Mouse (Mus musculus) heart, postnatal 0 days (tissue): ENCODE measurements around the gene Nphs1. TPM values are rescaled to one million over a fixed set of nuclear protein-coding genes. Genes with fewer than 3 reads are reported as not detected.

Source experiments
- ATAC-seq: fragments of 200-750 bp; cut with Nextera tagmentation; 2 replicates; pipeline ENCODE4 v1.8.0; 2017; ENCODE audit warnings: low read depth, moderate number of reproducible peaks, moderate library complexity; ENCODE audit not compliant: insufficient read depth
- DNase-seq: peaks from one replicate; pipeline ENCODE4 v3.0.0-alpha.2; 2016; ENCODE audit warnings: low spot score
- H3K27ac ChIP-seq: fragments of 300-500 bp; sonication (generic); 2 replicates; pipeline ENCODE4 v1.5.1; 2014; ENCODE audit warnings: low read depth, mild to moderate bottlenecking
- H3K27me3 ChIP-seq: fragments of 300-500 bp; sonication (generic); 2 replicates; pipeline ENCODE4 v1.6.1; 2014; ENCODE audit warnings: low read length, mixed read lengths; ENCODE audit not compliant: control insufficient read depth, insufficient read depth
- H3K36me3 ChIP-seq: fragments of 300-500 bp; sonication (generic); replicated peaks from 2 replicates; pipeline ENCODE4 v1.6.1; 2014; ENCODE audit warnings: low read length, mixed read lengths; ENCODE audit not compliant: control insufficient read depth, insufficient read depth
- H3K4me1 ChIP-seq: fragments of 300-500 bp; sonication (generic); 2 replicates; pipeline ENCODE4 v1.6.1; 2014; ENCODE audit warnings: antibody characterized with exemption; ENCODE audit not compliant: control insufficient read depth, insufficient read depth
- H3K4me2 ChIP-seq: fragments of 300-500 bp; sonication (generic); 2 replicates; pipeline ENCODE4 v1.6.1; 2014; ENCODE audit warnings: low read depth, mild to moderate bottlenecking, low read length, moderate library complexity
- H3K4me3 ChIP-seq: fragments of 300-500 bp; sonication (generic); 2 replicates; pipeline ENCODE4 v1.5.1; 2014; ENCODE audit warnings: low read depth, low read length
- H3K9ac ChIP-seq: fragments of 300-500 bp; sonication (generic); replicated peaks from 2 replicates; pipeline ENCODE4 v1.6.1; 2014; ENCODE audit warnings: low read depth, low read length, mixed read lengths
- H3K9me3 ChIP-seq: fragments of 300-500 bp; sonication (generic); replicated peaks from 2 replicates; pipeline ENCODE4 v1.6.1; 2016; ENCODE audit warnings: low read length; ENCODE audit not compliant: control insufficient read depth
- CTCF ChIP-seq: IDR thresholded peaks from 2 replicates; pipeline ENCODE4 v1.5.1; 2016; ENCODE audit warnings: antibody characterized with exemption, control low read depth, low read depth
- EP300 ChIP-seq: IDR thresholded peaks from 2 replicates; pipeline ENCODE4 v1.6.1; 2016; ENCODE audit warnings: antibody characterized with exemption, low read depth
- WGBS: fragments of 180-500 bp; shearing (Covaris S2); extraction: QIAGEN DNeasy Blood & Tissue Kit; methylation state at CpG from one replicate; pipeline ENCODE4 v1.1.7; 2014; 5-methylcytosine and 5-hydroxymethylcytosine counted together
- polyA plus RNA-seq: library from polyadenylated mRNA; unstranded; fragments of >200 nt; fragmentation: Nextera tagmentation; extraction: Ambion mirVana; gene quantifications from 2 replicates; pipeline ENCODE4 v1.2.1, GENCODE M21; 2015
- total RNA-seq: library from RNA; depleted of rRNA; stranded (reverse); fragments of >200 nt; gene quantifications from 2 replicates; pipeline ENCODE4 v1.2.3, GENCODE M21; 2014; ENCODE audit warnings: low replicate concordance

Nphs1 gene
- total and polyA plus RNA-seq, 2 experiments from 2014 or later = not detected

GRCm38 (mm10) chr7:30477415-30478381 is 19.6 kb downstream of the Nphs1 start:
- WGBS = 13% methylated on average over 25 of the region's 32 CpGs
- H3K4me1 ChIP-seq = no peaks in the 10 kb centered on the region
- H3K27me3 ChIP-seq = no peaks in the 10 kb centered on the region
- no peaks in the 10 kb centered on the region for H3K9me3 ChIP-seq
- no peaks in the 10 kb centered on the region for H3K36me3 ChIP-seq
- H3K27ac ChIP-seq = no peak overlapping the region
- no peak for ATAC-seq
- peak overlapping the region; percentile 49 for H3K4me2 ChIP-seq
- peak overlapping the region; percentile 19 for H3K4me3 ChIP-seq
- peak; percentile 7 for DNase-seq
- no peak overlapping the region for H3K9ac ChIP-seq
- TF ChIP-seq CTCF = no peak
- TF ChIP-seq EP300 = no peak

- Histone ChIP-seq H3K36me3 (no peaks in the 10 kb centered on the region), H3K4me1 (no peaks in the 10 kb centered on the region), H3K4me3 (no peak overlapping the region), H3K4me2 (no peak overlapping the region), H3K9ac (no peak overlapping the region), H3K27ac (no peak overlapping the region), H3K9me3 (no peaks in the 10 kb centered on the region), H3K27me3 (no peaks in the 10 kb centered on the region)
- DNase-seq (peak; percentile 32), ATAC-seq (no peak)
- TF ChIP-seq EP300 = no peak
- no peak for TF ChIP-seq CTCF
- 12% methylated on average over 8 of the region's 8 CpGs for WGBS
Measured at GRCm38 (mm10) chr7:30484250-30484649, 26.1 kb downstream of the Nphs1 start.

GRCm38 (mm10) chr7:30490251-30490956 is 32.3 kb downstream of the Nphs1 start:
- ATAC-seq (no peak), DNase-seq (peak; percentile 13)
- Histone ChIP-seq H3K36me3 (no peaks in the 10 kb centered on the region), H3K4me3 (no peak overlapping the region), H3K4me2 (no peak overlapping the region), H3K9me3 (no peaks in the 10 kb centered on the region), H3K9ac (no peak overlapping the region), H3K27me3 (0 out of 2 replicates have a peak, but pooled peaks cover 10% of the 10 kb centered on the region), H3K4me1 (no peaks in the 10 kb centered on the region), H3K27ac (no peak overlapping the region)
- no peak for TF ChIP-seq EP300
- peak; percentile 40 for TF ChIP-seq CTCF
- WGBS = 29% methylated on average over 16 of the region's 16 CpGs

- no peaks in the 10 kb centered on the region for H3K36me3 ChIP-seq
- no peak overlapping the region for H3K4me3 ChIP-seq
- TF ChIP-seq CTCF (no peak), EP300 (no peak)
- WGBS = 13% methylated on average over 6 of the region's 6 CpGs
- H3K27ac ChIP-seq = no peak overlapping the region
- no peaks in the 10 kb centered on the region for H3K4me1 ChIP-seq
- DNase-seq = no peak
- H3K4me2 ChIP-seq = no peak overlapping the region
- H3K9me3 ChIP-seq = no peaks in the 10 kb centered on the region
- no peak overlapping the region for H3K9ac ChIP-seq
- H3K27me3 ChIP-seq = 0 out of 2 replicates have a peak, but pooled peaks cover 10% of the 10 kb centered on the region
- ATAC-seq = no peak
Measured at GRCm38 (mm10) chr7:30490957-30491307, 32.8 kb downstream of the Nphs1 start.

- no peak overlapping the region for H3K9ac ChIP-seq
- TF ChIP-seq CTCF = peak; percentile 73
- no peak for TF ChIP-seq EP300
- DNase-seq = peak; percentile 7
- H3K27me3 ChIP-seq = 0 out of 2 replicates have a peak, but pooled peaks cover 10% of the 10 kb centered on the region
- no peak overlapping the region for H3K4me3 ChIP-seq
- H3K36me3 ChIP-seq = no peaks in the 10 kb centered on the region
- no peaks in the 10 kb centered on the region for H3K9me3 ChIP-seq
- no peak overlapping the region for H3K4me2 ChIP-seq
- no peak for ATAC-seq
- H3K27ac ChIP-seq = no peak overlapping the region
- 15% methylated on average over 4 of the region's 4 CpGs for WGBS
- no peaks in the 10 kb centered on the region for H3K4me1 ChIP-seq
Measured at GRCm38 (mm10) chr7:30492765-30493164, 34.6 kb downstream of the Nphs1 start.
